Mouse (Mus musculus) heart, postnatal 36 days (tissue): ENCODE data around the gene Osgep. TPM values are rescaled to one million over a fixed set of nuclear protein-coding genes. Genes with fewer than 3 reads are reported as not detected.
"Not testable (repeated sequence)": the region's sequence is repeated elsewhere in the genome, so short reads cannot be mapped to it uniquely, and the experiment has no call there.

Source experiments
- DNase-seq, 2 experiments: peaks; one replicate each; pipeline ENCODE4 v3.0.0; 2021 to 2022
- intact Hi-C: fragments of 180-260 bp; cut with DNase I; formaldehyde crosslinking; loops from one replicate; pipeline ENCODE4 v1.15.1; 2025
- total RNA-seq, 2 experiments: library from RNA; stranded (reverse); gene quantifications; 2 replicates each; pipeline ENCODE4 v1.2.3; 2021

Osgep gene
- total RNA-seq, 2 experiments from 2014 or later: 75.7 to 79.2 TPM

DNA sequence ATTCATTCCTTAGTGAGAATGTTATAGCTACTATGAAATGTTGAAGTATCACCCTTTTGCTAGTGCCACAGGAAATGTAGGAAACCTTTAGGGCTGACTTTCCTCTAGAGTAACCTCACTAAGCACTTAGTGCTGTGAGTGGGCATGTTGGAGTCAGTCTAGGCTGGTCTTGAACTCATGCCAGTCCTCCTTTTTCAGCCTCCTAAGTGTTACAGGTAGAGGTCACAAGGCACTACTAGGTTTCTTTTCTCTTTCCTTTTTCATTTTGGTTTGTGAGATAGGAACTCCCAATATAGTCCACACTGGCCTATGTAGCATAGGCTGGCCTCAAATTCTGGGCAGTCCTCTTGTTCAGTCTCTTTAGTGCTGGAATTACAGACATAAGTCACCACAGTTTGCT lies 29.3 kb downstream of the Osgep start:
- no peak for DNase-seq
- intact Hi-C loops: no loop called here

DNA sequence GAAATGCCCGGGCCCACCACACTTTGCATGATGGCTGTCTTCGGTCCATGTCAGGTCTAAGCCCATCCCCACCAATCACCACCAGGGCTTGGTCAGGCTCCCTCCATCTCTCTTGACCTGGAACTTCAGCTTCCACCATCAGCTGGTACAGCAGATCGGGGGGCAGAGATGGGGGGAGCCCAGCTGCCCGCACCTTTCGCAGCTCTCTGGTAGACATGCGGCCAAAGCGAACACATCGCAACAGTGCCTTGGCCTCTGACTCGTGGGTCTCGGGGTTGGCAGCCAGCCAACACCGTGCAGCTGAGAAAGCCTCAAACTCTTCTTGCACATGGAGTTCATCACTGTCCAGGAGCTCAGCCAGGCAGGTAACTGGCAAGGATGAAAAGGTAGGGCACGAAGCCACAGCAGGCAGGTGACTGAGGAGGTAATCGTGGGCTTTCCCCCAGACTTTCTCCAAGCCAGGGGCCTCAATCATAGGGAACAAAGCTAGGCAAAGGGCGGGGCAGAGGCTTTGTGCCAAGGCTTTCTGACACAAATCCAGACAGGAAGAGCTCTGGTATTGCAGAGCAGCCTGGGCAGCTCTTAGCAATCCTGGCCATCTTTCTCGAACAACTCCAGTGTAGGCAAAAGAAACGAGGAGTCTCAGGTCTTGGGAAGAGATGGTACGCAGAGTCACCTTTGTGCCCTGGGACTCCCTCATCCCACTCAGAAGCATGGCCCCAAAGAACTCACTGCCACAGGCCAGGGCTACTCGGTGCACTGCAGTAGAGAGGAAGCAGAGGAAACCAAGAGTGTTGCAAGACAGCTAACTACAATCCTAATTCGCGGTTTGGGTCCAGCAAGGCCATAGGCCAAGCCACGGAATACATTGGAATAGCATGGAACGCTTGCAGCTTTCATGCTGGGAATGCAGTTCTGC lies 31.9 kb downstream of the Osgep start:
- intact Hi-C loops: no loop called here
- peak; percentile 35 to 43 for DNase-seq

DNA sequence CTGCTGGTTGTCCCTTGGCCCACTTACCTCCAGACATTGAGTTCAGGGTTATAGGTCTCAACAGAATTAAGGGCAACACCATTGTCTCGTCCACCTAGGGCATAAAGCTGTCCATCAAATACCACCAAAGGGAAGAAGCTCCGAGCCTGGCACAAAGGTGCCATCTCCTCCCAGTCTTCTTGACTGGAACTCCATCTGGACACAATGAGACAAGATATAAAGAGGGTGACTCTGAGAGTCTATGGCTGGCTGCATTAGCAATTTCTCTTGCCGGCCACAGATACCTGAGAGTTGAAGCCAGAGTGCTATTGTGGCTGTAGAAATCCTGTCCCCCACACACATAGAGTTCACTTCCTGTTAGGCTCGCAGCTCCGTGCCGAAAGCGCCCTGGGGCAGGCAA lies 32.6 kb downstream of the Osgep start:
- no peak for DNase-seq
- intact Hi-C loops: no loop called here

DNA sequence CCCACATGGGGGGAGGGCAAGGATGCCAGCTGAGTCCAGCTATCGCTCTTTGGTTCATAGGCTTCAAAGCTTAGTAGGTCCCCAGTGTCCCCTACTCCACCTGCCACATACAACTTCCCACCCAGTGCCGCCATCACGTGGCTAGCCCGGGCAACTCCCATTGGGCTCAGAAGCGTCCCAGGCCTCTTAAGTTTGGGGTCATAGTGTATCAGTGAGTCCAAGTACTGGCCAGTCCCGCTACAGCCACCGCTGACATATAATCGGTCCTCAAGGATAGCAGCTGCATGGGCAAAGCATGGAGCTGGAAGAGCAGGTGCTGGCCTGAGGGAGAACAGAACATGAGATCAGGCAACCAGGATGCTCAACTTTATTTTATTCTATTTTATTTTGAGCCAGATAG lies 33.1 kb downstream of the Osgep start:
- intact Hi-C loops: no loop called here
- no peak for DNase-seq

DNA sequence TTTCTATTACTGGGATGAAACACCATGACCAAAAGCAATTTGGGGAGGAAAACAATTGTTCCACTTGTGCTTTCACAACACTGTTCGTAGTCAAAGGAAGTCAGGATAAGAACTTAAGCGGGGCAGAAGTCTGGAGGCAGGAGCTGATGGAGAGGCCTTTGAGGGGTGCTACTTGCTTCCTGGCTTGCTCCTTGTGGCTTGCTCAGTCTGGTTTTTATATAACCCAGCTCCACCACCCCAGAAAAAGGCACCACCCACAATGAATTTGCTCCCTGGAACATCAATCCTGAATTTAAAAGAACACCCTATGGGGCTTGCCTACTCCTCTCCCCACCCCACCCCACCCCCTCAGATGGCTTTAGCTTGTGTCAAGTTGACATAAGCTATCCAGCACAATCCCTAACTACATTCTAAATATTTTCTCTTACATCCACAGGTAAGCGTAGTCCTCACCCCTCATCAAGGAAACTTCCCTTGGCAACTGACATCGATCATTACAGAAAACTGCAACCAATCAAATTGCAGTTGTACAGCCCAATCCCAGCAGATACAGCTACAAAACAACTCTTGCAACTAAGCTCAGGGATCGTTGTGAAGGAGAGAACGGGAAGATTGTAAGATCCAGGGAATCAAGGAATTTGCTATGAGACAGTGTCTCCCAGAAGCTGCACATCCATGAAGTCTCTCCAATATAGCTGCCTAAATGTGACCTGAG lies 48.3 kb downstream of the Osgep start:
- intact Hi-C loops: loop anchor here (10.0 kb wide), 1 partner anchor 188 kb away; no protein-coding TSS in a partner anchor

DNA sequence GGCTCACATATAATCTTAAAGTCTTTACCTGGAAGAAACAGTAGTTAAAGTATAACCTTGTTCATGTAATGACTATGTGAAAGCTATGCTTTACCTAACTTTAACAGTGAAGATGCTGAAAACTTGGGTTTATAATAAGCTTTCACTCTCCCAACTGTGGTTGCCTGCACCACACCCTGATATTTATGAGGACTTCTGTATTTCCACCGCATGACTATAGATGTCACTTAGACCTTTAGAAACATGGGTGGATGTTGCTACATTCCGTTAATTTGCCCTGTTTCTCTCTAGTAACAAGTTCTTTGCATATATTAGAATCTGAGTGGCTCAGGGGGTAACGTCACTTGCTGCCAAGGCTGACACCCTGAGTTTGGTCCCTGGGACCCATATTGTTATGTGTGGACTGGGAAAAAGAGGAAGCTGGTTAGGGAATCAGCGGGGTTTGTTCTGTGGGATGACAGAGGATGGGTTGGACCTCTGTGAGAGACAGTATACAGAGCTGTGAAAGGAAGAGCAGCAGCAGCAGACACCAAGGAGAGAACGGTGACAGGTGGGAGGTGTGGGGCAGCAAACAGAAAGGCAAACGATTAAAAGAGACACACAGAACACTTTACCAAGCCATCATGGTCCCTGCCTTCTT lies 49.0 kb downstream of the Osgep start:
- no peak for DNase-seq
- intact Hi-C loops: loop anchor here (10.0 kb wide), 1 partner anchor 189 kb away; no protein-coding TSS in a partner anchor

More for the DNA sequence above, 48.3 kb downstream of the Osgep start:
- DNase-seq: no peak

DNA sequence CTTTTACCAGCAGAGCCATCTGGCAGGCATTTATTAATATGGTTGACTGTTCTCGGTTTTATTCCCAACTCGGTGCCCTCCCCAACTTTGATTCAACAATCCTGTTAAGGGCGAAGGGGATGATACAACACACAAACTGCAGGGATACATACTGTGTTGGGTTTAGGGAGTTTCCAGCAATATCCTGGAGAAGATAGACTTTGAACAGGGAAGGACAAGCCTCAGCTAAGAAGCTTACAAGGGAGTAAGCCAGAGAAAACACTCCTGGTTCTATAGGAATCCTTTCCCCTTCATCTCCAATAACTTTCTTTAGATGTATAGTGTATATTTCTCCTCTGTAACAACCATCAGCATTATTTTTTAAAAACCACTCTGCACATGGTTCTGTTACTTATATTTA lies 49.5 kb downstream of the Osgep start:
- no peak for DNase-seq
- intact Hi-C loops: loop anchor here (10.0 kb wide), 1 partner anchor 190 kb away; no protein-coding TSS in a partner anchor

DNA sequence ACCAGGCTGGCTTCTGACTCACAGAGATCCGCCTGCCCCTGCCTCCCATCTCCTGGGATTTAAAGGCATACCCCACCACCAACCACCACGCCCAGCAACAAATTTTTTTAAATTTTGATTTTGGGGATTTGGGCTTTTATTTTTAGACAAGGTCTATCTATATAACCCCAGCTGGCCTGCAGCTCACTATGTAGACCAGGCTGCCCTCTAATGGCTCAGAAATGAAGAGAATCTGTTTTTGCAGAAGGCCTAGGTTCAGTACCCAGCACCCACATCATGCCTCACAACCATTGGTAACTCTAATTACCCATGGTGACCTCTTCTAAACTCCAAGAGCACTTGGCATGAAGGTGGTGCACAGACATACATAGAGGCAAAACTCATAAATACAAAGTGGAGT lies 53.4 kb downstream of the Osgep start:
- no peak for DNase-seq
- intact Hi-C loops: loop anchor here (5.0 to 10.0 kb wide), 2 partner anchors 61 to 194 kb away; partner anchors contain the start of genes Pip4p1 and Pnp

DNA sequence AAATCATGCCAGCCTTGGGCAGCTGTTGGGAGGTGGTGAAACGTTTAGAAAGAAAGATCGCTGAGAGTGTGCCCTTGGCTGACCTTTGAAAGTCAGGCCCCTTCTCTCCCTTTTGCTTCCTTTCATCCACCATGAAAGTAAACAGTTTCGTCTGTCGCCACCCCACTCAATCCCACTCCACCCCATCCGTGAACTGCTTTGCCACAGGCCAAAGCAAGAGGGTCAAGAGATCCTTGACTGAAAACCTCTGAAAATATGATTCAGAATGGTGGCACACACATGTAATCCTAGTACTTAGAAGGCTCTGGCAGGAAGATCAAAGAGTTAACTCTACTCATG lies 53.9 kb downstream of the Osgep start:
- intact Hi-C loops: loop anchor here (5.0 to 10.0 kb wide), 2 partner anchors 62 to 194 kb away; partner anchors contain the start of genes Pip4p1 and Pnp
- no peak for DNase-seq

DNA sequence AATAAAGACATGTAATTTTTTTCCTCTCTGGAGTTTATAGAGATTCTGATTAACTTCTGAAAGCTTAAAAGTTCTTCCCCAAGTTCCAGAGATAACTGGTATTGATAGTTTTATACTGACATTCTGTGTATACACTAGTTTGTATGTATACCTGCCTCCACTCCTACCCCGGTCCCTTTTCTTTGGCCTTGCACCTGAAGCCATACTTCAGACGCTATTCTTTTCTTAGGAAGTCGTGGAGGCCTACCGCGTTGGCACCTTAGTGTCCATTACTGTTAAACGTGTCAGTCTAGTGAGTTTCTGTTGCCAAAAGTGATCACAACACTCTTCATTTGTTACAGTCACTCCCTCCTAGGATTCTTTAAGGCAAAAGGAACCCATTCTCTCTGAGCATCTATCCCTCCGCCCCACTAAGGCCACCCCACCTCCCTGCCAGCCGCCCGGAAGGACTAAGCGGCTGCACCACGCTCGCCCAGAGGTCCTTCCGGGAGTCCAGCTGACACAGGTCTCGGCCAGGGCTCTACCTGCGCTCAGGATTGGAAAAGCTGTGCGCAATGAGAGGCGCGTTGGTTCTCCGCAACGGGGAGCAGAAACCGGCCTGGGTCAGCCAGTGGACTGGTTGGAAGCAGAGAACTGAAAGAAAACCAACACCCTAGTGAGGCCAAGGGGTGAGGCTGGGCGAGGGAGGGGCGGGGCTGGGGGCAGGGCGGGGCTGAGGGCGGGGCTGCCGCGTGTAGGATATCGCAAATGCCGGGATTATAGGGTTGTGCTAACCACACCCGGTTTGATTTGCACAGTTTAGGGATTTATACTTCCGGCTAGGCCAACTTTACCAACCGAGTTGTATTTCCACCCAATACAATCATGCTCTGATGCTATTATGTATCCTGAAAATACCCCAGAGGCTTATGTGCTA lies 54.5 kb downstream of the Osgep start, which contains the start of gene Tep1:
Gene Tep1, minus strand, starts transcription at position 672 of the 916 bp plus-strand sequence.
- intact Hi-C loops: loop anchor here (5.0 to 10.0 kb wide), 2 partner anchors 62 to 195 kb away; partner anchors contain the start of genes Pip4p1 and Pnp
- peak; percentile 70 to 85 for DNase-seq

DNA sequence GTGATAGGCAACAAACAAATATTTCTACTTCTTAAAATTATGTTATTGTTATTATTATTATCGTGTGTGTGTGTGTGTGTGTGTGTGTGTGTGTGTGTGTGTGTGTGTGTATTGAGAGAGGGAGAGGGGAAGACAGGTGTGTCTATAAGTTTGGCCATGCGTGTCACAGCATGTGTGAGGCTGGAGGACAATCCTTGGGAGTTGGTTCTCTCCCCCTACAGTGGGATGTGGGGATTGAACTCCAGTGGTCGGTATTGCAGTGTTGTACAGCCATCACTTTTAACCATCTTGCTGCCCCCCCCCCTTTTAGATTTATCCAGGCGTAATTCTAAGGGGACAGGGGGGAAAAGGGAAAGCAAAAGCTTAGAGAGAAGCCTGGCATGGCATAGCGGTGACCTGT lies 56.0 kb downstream of the Osgep start:
- intact Hi-C loops: no loop called here
- DNase-seq: no peak

DNA sequence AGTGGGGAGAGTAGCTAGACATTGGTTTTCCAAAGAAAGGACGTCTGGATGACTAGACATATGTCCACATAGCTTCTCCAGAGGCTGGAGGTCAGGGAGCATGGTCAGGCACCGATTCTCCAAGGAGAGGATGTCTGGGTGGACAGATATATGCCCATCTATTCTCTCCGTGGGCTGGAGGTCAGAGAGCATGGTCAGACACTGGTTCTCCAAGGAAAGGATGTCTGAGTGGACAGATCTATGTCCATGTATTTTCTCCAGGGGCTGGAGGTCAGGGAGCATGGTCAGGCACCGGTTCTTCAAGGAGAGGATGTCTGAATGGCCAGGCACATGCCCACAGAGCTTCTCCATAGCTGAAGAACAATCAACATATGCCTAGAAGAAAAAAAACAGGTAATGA lies 56.5 kb downstream of the Osgep start:
- intact Hi-C loops: no loop called here
- DNase-seq: no peak

DNA sequence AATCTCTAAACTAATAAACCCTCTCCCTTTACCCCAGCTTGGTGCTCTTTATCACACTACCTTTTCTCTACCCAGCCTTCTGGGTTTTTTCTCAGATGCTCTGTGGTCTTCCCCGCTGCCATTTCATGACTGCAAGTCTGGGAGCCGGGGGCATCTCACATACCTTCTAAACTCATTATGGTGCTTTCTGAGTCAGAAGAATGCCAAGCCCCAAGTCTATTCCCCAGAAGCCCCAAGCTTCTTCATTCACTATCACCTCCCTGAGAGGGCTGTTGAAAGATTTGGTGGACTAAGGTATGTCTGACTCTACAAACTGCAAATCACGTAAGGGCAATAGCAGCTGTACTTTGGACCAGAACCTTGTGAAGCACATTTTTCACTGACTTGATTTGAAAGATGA lies 57.7 kb downstream of the Osgep start:
- no peak for DNase-seq
- intact Hi-C loops: no loop called here

DNA sequence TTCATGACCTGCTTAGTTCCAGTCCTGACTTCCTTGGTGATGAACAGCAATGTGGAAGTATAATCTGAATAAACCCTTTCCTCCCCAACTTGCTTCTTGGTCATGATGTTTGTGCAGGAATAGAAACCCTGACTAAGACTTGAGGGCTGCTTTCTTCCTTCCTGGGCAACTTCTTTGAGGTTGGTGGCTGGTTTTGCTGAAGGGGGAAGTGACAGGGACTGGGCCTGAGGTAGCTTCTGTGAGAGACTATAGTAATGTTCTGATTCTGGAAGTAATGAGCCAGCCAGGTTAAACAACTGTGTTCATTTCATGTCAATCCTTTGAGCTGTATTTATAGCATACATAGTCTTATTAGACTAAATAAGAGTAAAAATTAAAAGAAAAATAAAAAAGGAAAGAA lies 59.7 kb downstream of the Osgep start:
- DNase-seq, intact Hi-C loops: not testable (repeated sequence)

DNA sequence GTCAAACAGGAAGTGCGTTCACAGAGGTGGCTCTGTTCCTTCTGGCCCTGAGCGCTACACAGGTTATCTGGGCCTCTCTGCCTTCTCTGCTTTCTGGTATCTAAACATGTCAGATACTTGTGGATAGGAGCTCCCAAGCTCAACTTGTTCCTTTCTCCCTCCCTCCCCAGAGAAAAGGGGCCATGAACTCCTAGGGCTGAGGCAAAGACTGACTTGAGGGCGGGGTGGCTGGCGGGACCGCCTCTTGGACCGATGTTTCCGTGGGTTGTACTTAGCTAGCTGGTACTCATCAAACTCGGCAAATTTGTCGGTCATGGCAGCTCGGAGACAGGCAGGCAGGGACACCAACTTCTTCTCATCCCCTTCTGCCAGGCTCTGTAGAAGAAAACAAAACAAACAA lies 62.1 kb downstream of the Osgep start:
- DNase-seq: no peak
- intact Hi-C loops: no loop called here

Other genes with a start within 250 kb of the Osgep start
- not detected for gene Olfr747, start 231.7 kb downstream of the Osgep start, total RNA-seq
- not detected for gene Olfr748, start 217.5 kb downstream of the Osgep start, total RNA-seq
- gene Olfr749, start 179.8 kb downstream of the Osgep start, total RNA-seq: not detected
- 10 to 100 TPM; 13.8 to 15.2 TPM for gene Ttc5, start 139.4 kb downstream of the Osgep start, total RNA-seq
- not detected for gene Ccnb1ip1, start 117.2 kb downstream of the Osgep start, total RNA-seq
- gene Parp2, start 117.1 kb downstream of the Osgep start, total RNA-seq: 10 to 100 TPM; 14.3 to 15.7 TPM
- 10 to 100 TPM; 10.3 to 13.9 TPM for gene Tep1, start 54.3 kb downstream of the Osgep start, total RNA-seq
- 10 to 100 TPM; 27.6 to 43.8 TPM for gene Klhl33, start 27.4 kb downstream of the Osgep start, total RNA-seq
- 10 to 100 TPM; 27.7 to 28.1 TPM for gene Apex1, start 75 bp upstream of the Osgep start, total RNA-seq
- 10 to 100 TPM; 24.5 to 27.2 TPM for gene Pip4p1, start 6.0 kb upstream of the Osgep start, total RNA-seq
- gene Pnp, start 6.2 kb upstream of the Osgep start, total RNA-seq: 10 to 100 TPM; 12.7 to 14.8 TPM
- 10 to 100 TPM; 10.1 to 10.6 TPM for gene Gm49342, start 19.6 kb upstream of the Osgep start, total RNA-seq
- gene Pnp2, start 31.1 kb upstream of the Osgep start, total RNA-seq: under 1 TPM; 0.22 to 0.65 TPM
- gene Rnase10, start 82.9 kb upstream of the Osgep start, total RNA-seq: under 1 TPM; 0.22 to 0.25 TPM
- gene Rnase9, start 117.0 kb upstream of the Osgep start, total RNA-seq: not detected
- gene Rnase11, start 125.3 kb upstream of the Osgep start, total RNA-seq: not detected
- gene Rnase12, start 132.8 kb upstream of the Osgep start, total RNA-seq: not detected
- gene Olfr750, start 149.5 kb upstream of the Osgep start, total RNA-seq: not detected
- gene Rnase4, start 166.2 kb upstream of the Osgep start, total RNA-seq: 10 to 100 TPM; 58.7 to 61.0 TPM
- 1 to 10 TPM; 7.7 to 9.5 TPM for gene Ang, start 166.3 kb upstream of the Osgep start, total RNA-seq
- gene Eddm3b, start 189.5 kb upstream of the Osgep start, total RNA-seq: not detected
- gene Rnase6, start 199.0 kb upstream of the Osgep start, total RNA-seq: under 1 TPM; 0.28 to 0.87 TPM
- gene Rnase1, start 221.9 kb upstream of the Osgep start, total RNA-seq: 1 to 10 TPM in 1 of 2 experiments, under 1 TPM in 1; 0.80 to 1.1 TPM
- gene Rnase2b, start 237.4 kb upstream of the Osgep start, total RNA-seq: not detected